7 mouse cellular contexts compared by ENCODE assay signal in the genomic region with DNA sequence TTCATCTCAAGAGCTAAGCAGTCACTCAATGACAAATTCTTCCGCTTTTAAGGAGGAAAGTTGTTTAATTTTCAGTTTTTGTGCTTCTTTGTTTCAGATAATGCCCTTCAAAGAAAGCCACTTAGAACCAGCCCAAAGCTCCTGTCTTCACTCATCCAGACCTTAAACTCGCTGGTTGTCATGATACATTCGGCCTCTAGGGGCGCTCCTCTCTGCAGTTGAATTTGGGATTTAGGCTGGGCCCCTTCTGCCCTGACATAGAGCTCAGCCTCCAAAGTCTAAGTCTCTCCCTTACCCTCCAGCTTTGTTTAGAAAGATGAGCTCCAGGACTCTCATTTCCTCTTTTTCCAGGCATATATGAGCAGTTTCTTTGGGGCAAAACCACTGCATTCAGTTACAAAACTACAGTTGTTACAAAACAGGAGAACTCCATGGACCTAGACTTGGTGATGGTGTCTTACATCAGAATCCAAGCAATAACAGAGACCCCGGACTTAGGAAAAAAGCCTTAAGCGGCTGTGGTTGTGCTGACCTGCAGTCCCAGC. TPM values are rescaled to one million over a fixed set of nuclear protein-coding genes. Genes with fewer than 3 reads are reported as not detected.
DNase-seq lines count a peak whose midpoint lies in the region; ATAC-seq and TF ChIP-seq lines count a peak whose summit lies in the region.
"Not testable (repeated sequence)": the region's sequence is repeated elsewhere in the genome, so short reads cannot be mapped to it uniquely, and the experiment has no call there.

No protein-coding gene starts in this region.

- peak; percentile 52 for DNase-seq in adipocyte (ENCODE audit: low spot score)
- peak; percentile 81 to 88 for DNase-seq in cerebellum, postnatal 14 days
- peak; percentile 51 for DNase-seq in gastrocnemius, postnatal 14 days
- peak; percentile 79 for DNase-seq in kidney, adult 18-20 months
- peak; percentile 61 for DNase-seq in left cerebral cortex, postnatal 4 days
- peak; percentile 24 for DNase-seq in midbrain, postnatal 0 days (ENCODE audit: low spot score)
- peak; percentile 53 to 70 for DNase-seq in spleen, postnatal 14 days (ENCODE audit: low spot score in 2 of 2)

- not testable (repeated sequence) for ATAC-seq in midbrain, postnatal 0 days (ENCODE audit: low FRiP score)

- not testable (repeated sequence) for H3K4me2 ChIP-seq in midbrain, postnatal 0 days (ENCODE audit: low read depth, low read length, poor library complexity, severe bottlenecking)

- not testable (repeated sequence) for H3K36me3 ChIP-seq in midbrain, postnatal 0 days (ENCODE audit: insufficient read depth, low read length)

- not testable (repeated sequence) for H3K4me1 ChIP-seq in midbrain, postnatal 0 days (ENCODE audit: insufficient read depth, low read length)

- not testable (repeated sequence) for H3K9ac ChIP-seq in midbrain, postnatal 0 days (replicated peaks; ENCODE audit: low read length, poor library complexity, severe bottlenecking)

- intact Hi-C loops in gastrocnemius, postnatal 14 days (cut with DNase I; ENCODE audit: low total_unique reads); left cerebral cortex, postnatal 4 days (cut with DNase I): not testable (repeated sequence)

- H3K9me3 ChIP-seq in midbrain, postnatal 0 days (ENCODE audit: low read length), result not testable (repeated sequence)

- H3K27me3 ChIP-seq in midbrain, postnatal 0 days (ENCODE audit: insufficient read depth, low read length), result not testable (repeated sequence)

- 37% methylated on average over 6 of the region's 6 CpGs for WGBS in midbrain, postnatal 0 days

- H3K27ac ChIP-seq in midbrain, postnatal 0 days (ENCODE audit: low read depth, low read length), result not testable (repeated sequence)

- H3K4me3 ChIP-seq in midbrain, postnatal 0 days (ENCODE audit: low read depth, low read length), result not testable (repeated sequence)

- peak; percentile 70 for TF ChIP-seq CTCF in midbrain, postnatal 0 days (IDR thresholded peaks at IDR 0.05)

RNA-seq across cellular contexts. Expression of gene Ly6c1, which starts 13.5 kb away (rescaled TPM):
- total RNA-seq in gastrocnemius, postnatal 14 days (2021), result 100 to 1,000 TPM in 1 of 2 experiments, 10 to 100 TPM in 1; 80.0 to 141 TPM
- 1 to 10 TPM; 6.0 to 8.1 TPM for total RNA-seq in left cerebral cortex, postnatal 4 days (2021)
- total RNA-seq in midbrain, postnatal 0 days (2014; rRNA removed), result 24.2 and 59.4 TPM in 2 replicates
- polyA plus RNA-seq in midbrain, postnatal 0 days (2015; fragmentation: Nextera tagmentation; extraction: Ambion mirVana), result 22.1 and 31.4 TPM in 2 replicates

RNA-seq across cellular contexts. Expression of gene Ly6c2, which starts 49.7 kb away (rescaled TPM):
- 1 to 10 TPM; 1.9 to 3.3 TPM for total RNA-seq in gastrocnemius, postnatal 14 days (2021)
- under 1 TPM in 1 of 2 experiments, not detected in 1; 0.42 TPM for total RNA-seq in left cerebral cortex, postnatal 4 days (2021)
- not detected in 2 replicates for total RNA-seq in midbrain, postnatal 0 days (2014; rRNA removed)
- 0.39 and 0.56 TPM in 2 replicates for polyA plus RNA-seq in midbrain, postnatal 0 days (2015; fragmentation: Nextera tagmentation; extraction: Ambion mirVana)

Comparison
In these comparisons a context has a peak if more than half of its experiments do, and no peak if none do; other contexts are left out.
1. DNase-seq: peak in every context shown above with its lines; median percentile 84 in cerebellum, postnatal 14 days; 79 in kidney, adult 18-20 months; 62 in spleen, postnatal 14 days; 61 in left cerebral cortex, postnatal 4 days; 52 in adipocyte; 51 in gastrocnemius, postnatal 14 days; 24 in midbrain, postnatal 0 days.